Mouse (Mus musculus): ENCODE measurements around the gene Lsm12.

- TF ChIP-seq CTCF (IDR thresholded peaks at IDR 0.05; ENCODE audit: borderline replicate concordance, control insufficient read depth, extremely low read depth, insufficient read depth, low read length, poor library complexity) (no peak), POLR2A (IDR thresholded peaks at IDR 0.05; ENCODE audit: control insufficient read depth, extremely low read depth, insufficient read depth, low read length, poor library complexity) (no peak)
Measured at GRCm38 (mm10) chr11:102186235-102186634, 1.1 kb upstream of the Lsm12 start.

Data from thymus, adult 2 months (tissue).